Mouse (Mus musculus) limb, embryonic 11.5 days (tissue): ENCODE data around the gene C1s1. TPM values are rescaled to one million over a fixed set of nuclear protein-coding genes. Genes with fewer than 3 reads are reported as not detected.
"Not testable (repeated sequence)": the region's sequence is repeated elsewhere in the genome, so short reads cannot be mapped to it uniquely, and the experiment has no call there.

Source experiments
- ATAC-seq: fragments of 200-750 bp; cut with Nextera tagmentation; 2 replicates; pipeline ENCODE4 v1.8.0; 2017; ENCODE audit warnings: low read depth; ENCODE audit not compliant: insufficient number of reproducible peaks, low FRiP score, low TSS enrichment
- DNase-seq: peaks from one replicate; pipeline ENCODE4 v3.0.0-alpha.2; 2015; ENCODE audit warnings: low spot score
- H3K27ac ChIP-seq: fragments of 300-500 bp; sonication (generic); replicated peaks from 2 replicates; pipeline ENCODE4 v1.5.1; 2014; ENCODE audit warnings: low read depth, mild to moderate bottlenecking, low read length
- H3K27me3 ChIP-seq: fragments of 300-500 bp; sonication (generic); 2 replicates; pipeline ENCODE4 v1.6.1; 2014; ENCODE audit warnings: mild to moderate bottlenecking, low read length, mixed read lengths; ENCODE audit not compliant: control insufficient read depth, insufficient read depth
- H3K36me3 ChIP-seq: fragments of 300-500 bp; sonication (generic); 2 replicates; pipeline ENCODE4 v1.6.1; 2014; ENCODE audit warnings: mild to moderate bottlenecking, low read length, moderate library complexity, mixed read lengths; ENCODE audit not compliant: control insufficient read depth, insufficient read depth
- H3K4me1 ChIP-seq: fragments of 300-500 bp; sonication (generic); 2 replicates; pipeline ENCODE4 v1.6.1; 2014; ENCODE audit warnings: low read length, mixed read lengths; ENCODE audit not compliant: control insufficient read depth, insufficient read depth
- H3K4me2 ChIP-seq: fragments of 300-500 bp; sonication (generic); 2 replicates; pipeline ENCODE4 v1.6.1; 2014; ENCODE audit warnings: low read depth, mild to moderate bottlenecking, moderate library complexity; ENCODE audit not compliant: severe bottlenecking
- H3K4me3 ChIP-seq: fragments of 300-500 bp; sonication (generic); 2 replicates; pipeline ENCODE4 v1.5.1; 2014; ENCODE audit warnings: low read depth, low read length
- H3K9ac ChIP-seq: fragments of 300-500 bp; sonication (generic); 2 replicates; pipeline ENCODE4 v1.6.1; 2014; ENCODE audit warnings: mild to moderate bottlenecking, low read length
- H3K9me3 ChIP-seq: fragments of 300-500 bp; sonication (generic); 2 replicates; pipeline ENCODE4 v1.6.1; 2016; ENCODE audit warnings: low read length; ENCODE audit not compliant: control insufficient read depth
- WGBS: fragments of 180-500 bp; shearing (Covaris S2); extraction: QIAGEN DNeasy Blood & Tissue Kit; methylation state at CpG from one replicate; pipeline ENCODE4 v1.1.7; 2014; 5-methylcytosine and 5-hydroxymethylcytosine counted together
- polyA plus RNA-seq: library from polyadenylated mRNA; unstranded; fragments of >200 nt; fragmentation: Nextera tagmentation; extraction: Ambion mirVana; gene quantifications from 2 replicates; pipeline ENCODE4 v1.2.1, GENCODE M21; 2014

Gene C1s1
- polyA plus RNA-seq, 1 experiment from 2014 or later: 0.41 TPM

DNA sequence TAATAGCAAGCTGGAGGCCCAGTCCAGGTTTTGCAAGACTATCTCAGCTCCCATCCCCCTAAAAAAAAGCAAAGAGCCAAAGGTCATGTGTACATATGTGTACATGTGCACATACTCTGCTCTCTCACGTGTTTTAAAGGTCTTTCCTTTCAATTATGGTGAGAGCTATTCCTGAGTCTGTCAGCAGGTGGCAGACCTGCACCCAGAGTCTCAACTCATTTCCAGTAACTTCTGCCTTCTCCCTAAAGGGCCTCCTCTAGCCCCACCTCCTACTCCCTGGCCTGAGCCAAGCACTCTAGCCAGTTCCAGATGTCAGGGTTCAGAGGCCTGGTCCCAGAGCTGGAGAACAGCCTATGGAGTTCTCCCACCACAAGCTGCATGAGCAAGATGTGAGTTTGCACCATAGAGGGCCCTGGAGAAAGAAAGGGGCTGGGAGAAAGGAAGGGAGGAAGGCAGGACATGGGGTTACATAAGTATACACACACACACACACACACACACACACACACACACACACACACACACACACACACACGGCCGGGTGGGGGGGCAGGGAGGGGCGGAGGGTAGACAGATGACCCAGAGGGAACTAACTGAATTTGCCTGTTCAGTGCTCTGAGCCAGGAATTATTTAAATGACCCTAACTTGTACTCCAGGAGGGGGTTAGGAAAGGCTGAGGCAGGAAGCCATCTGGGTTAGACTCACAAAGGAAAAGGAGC lies 49.2 kb downstream of the C1s1 start, which contains the start of gene C1rl:
TSS of gene C1rl (plus strand) at position 272 of the 720 bp plus-strand sequence.
- Histone ChIP-seq H3K4me2 (no peak within 1 kb of the TSS), H3K9ac (no peak within 1 kb of the TSS), H3K4me3 (no peak within 1 kb of the TSS), H3K4me1 (no peaks in the 10 kb centered on the region), H3K27ac (no peak within 1 kb of the TSS), H3K27me3 (no peaks in the 10 kb centered on the region), H3K36me3 (no peaks in the 10 kb centered on the region), H3K9me3 (no peaks in the 10 kb centered on the region)
- 44% methylated on average over 4 of the region's 4 CpGs for WGBS
- DNase-seq (peak; percentile 90), ATAC-seq (peak; percentile 89)

GRCm38 (mm10) chr6:124491427-124491826 lies 50.7 kb downstream of the C1s1 start:
- 80% methylated on average over 6 of the region's 6 CpGs for WGBS

GRCm38 (mm10) chr6:124488952-124489351 lies 53.2 kb downstream of the C1s1 start:
- WGBS: 77% methylated on average over 4 of the region's 4 CpGs
- no peaks in the 10 kb centered on the region for H3K4me1 ChIP-seq
- ATAC-seq: no peak

More at GRCm38 (mm10) chr6:124491427-124491826, 50.7 kb downstream of the C1s1 start:
- Histone ChIP-seq H3K4me3 (no peak overlapping the region), H3K9me3 (no peaks in the 10 kb centered on the region), H3K9ac (no peak overlapping the region), H3K27me3 (no peaks in the 10 kb centered on the region), H3K4me1 (no peaks in the 10 kb centered on the region), H3K36me3 (no peaks in the 10 kb centered on the region), H3K27ac (no peak overlapping the region), H3K4me2 (no peak overlapping the region)
- DNase-seq (no peak), ATAC-seq (no peak)

DNA sequence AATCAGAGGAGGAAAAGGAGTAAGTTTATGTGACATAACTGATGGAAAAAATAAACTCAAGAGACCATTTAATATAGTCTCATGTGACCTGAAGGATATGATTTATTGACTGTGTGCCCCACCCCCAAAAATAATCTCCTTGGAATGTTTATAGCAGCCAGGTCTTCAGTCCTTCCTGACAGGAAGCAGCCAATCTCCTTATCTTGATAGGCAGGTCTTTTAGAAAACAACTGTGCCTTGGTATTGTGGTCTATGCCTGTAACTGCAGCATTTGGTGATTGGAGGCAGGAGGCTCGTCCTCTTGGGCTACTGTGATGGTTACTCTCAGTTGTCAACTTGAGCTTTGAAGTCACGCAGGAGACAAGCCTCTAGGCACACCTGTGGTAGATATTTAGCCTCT lies 54.6 kb downstream of the C1s1 start:
- ATAC-seq (no peak), DNase-seq (no peak)
- H3K36me3 ChIP-seq: no peaks in the 10 kb centered on the region
- H3K4me3 ChIP-seq: no peak overlapping the region
- no peaks in the 10 kb centered on the region for H3K27me3 ChIP-seq
- no peak overlapping the region for H3K9ac ChIP-seq
- no peaks in the 10 kb centered on the region for H3K4me1 ChIP-seq
- WGBS: 48% methylated on average over 2 of the region's 2 CpGs
- H3K27ac ChIP-seq: no peak overlapping the region
- H3K9me3 ChIP-seq: no peaks in the 10 kb centered on the region
- H3K4me2 ChIP-seq: no peak overlapping the region

More at GRCm38 (mm10) chr6:124488952-124489351, 53.2 kb downstream of the C1s1 start:
- Histone ChIP-seq H3K27me3 (no peaks in the 10 kb centered on the region), H3K9me3 (no peaks in the 10 kb centered on the region), H3K9ac (no peak overlapping the region), H3K36me3 (no peaks in the 10 kb centered on the region), H3K27ac (no peak overlapping the region), H3K4me3 (no peak overlapping the region), H3K4me2 (no peak overlapping the region)
- DNase-seq: no peak

- WGBS: 36% methylated on average over 21 of the region's 21 CpGs
- ATAC-seq: no peak
- H3K4me3 ChIP-seq: no peak overlapping the region
Observed at GRCm38 (mm10) chr6:124485414-124486144, 56.6 kb downstream of the C1s1 start.

GRCm38 (mm10) chr6:124484851-124485250 lies 57.3 kb downstream of the C1s1 start:
- no peak overlapping the region for H3K4me2 ChIP-seq
- no peak for ATAC-seq

More at GRCm38 (mm10) chr6:124485414-124486144, 56.6 kb downstream of the C1s1 start:
- Histone ChIP-seq H3K27me3 (no peaks in the 10 kb centered on the region), H3K9me3 (no peaks in the 10 kb centered on the region), H3K4me1 (no peaks in the 10 kb centered on the region), H3K4me2 (peak overlapping the region; percentile 5; the same call in 1 of the 2 replicates), H3K36me3 (no peaks in the 10 kb centered on the region), H3K9ac (no peak overlapping the region), H3K27ac (no peak overlapping the region)
- no peak for DNase-seq

GRCm38 (mm10) chr6:124483831-124484230 lies 58.3 kb downstream of the C1s1 start:
- H3K4me1 ChIP-seq, DNase-seq, H3K36me3 ChIP-seq, H3K27me3 ChIP-seq, H3K9me3 ChIP-seq, H3K4me2 ChIP-seq, ATAC-seq, H3K9ac ChIP-seq, H3K4me3 ChIP-seq, H3K27ac ChIP-seq: not testable (repeated sequence)
- WGBS: 89% methylated on average over 3 of the region's 3 CpGs

More at GRCm38 (mm10) chr6:124484851-124485250, 57.3 kb downstream of the C1s1 start:
- 89% methylated on average over 7 of the region's 7 CpGs for WGBS
- Histone ChIP-seq H3K9ac (no peak overlapping the region), H3K4me1 (no peaks in the 10 kb centered on the region), H3K9me3 (no peaks in the 10 kb centered on the region), H3K27ac (no peak overlapping the region), H3K27me3 (no peaks in the 10 kb centered on the region), H3K36me3 (no peaks in the 10 kb centered on the region), H3K4me3 (no peak overlapping the region)
- DNase-seq: no peak

- no peaks in the 10 kb centered on the region for H3K9me3 ChIP-seq
- DNase-seq (peak; percentile 78), ATAC-seq (peak; percentile 45; the same call in 1 of the 2 replicates)
- H3K9ac ChIP-seq: no peak overlapping the region
- WGBS: 24% methylated on average over 6 of the region's 6 CpGs
- no peak overlapping the region for H3K4me3 ChIP-seq
- H3K27ac ChIP-seq: no peak overlapping the region
- H3K36me3 ChIP-seq: no peaks in the 10 kb centered on the region
- H3K4me1 ChIP-seq: no peaks in the 10 kb centered on the region
- no peak overlapping the region for H3K4me2 ChIP-seq
- no peaks in the 10 kb centered on the region for H3K27me3 ChIP-seq
Observed at GRCm38 (mm10) chr6:124481571-124481970, 60.6 kb downstream of the C1s1 start.
